Mouse (Mus musculus) heart, postnatal 0 days (tissue): ENCODE measurements around the gene Tob1. TPM values are rescaled to one million over a fixed set of nuclear protein-coding genes. Genes with fewer than 3 reads are reported as not detected.
A peak's percentile ranks its signal among the peaks of the same experiment; 100 is the strongest.

Experiments used
- ATAC-seq: fragments of 200-750 bp; cut with Nextera tagmentation; 2 replicates; pipeline ENCODE4 v1.8.0; 2017; ENCODE audit warnings: low read depth, moderate number of reproducible peaks, moderate library complexity; ENCODE audit not compliant: insufficient read depth
- DNase-seq: peaks from one replicate; pipeline ENCODE4 v3.0.0-alpha.2; 2016; ENCODE audit warnings: low spot score
- H3K27ac ChIP-seq: fragments of 300-500 bp; sonication (generic); 2 replicates; pipeline ENCODE4 v1.5.1; 2014; ENCODE audit warnings: low read depth, mild to moderate bottlenecking
- H3K27me3 ChIP-seq: fragments of 300-500 bp; sonication (generic); 2 replicates; pipeline ENCODE4 v1.6.1; 2014; ENCODE audit warnings: low read length, mixed read lengths; ENCODE audit not compliant: control insufficient read depth, insufficient read depth
- H3K36me3 ChIP-seq: fragments of 300-500 bp; sonication (generic); replicated peaks from 2 replicates; pipeline ENCODE4 v1.6.1; 2014; ENCODE audit warnings: low read length, mixed read lengths; ENCODE audit not compliant: control insufficient read depth, insufficient read depth
- H3K4me1 ChIP-seq: fragments of 300-500 bp; sonication (generic); 2 replicates; pipeline ENCODE4 v1.6.1; 2014; ENCODE audit warnings: antibody characterized with exemption; ENCODE audit not compliant: control insufficient read depth, insufficient read depth
- H3K4me2 ChIP-seq: fragments of 300-500 bp; sonication (generic); 2 replicates; pipeline ENCODE4 v1.6.1; 2014; ENCODE audit warnings: low read depth, mild to moderate bottlenecking, low read length, moderate library complexity
- H3K4me3 ChIP-seq: fragments of 300-500 bp; sonication (generic); 2 replicates; pipeline ENCODE4 v1.5.1; 2014; ENCODE audit warnings: low read depth, low read length
- H3K9ac ChIP-seq: fragments of 300-500 bp; sonication (generic); replicated peaks from 2 replicates; pipeline ENCODE4 v1.6.1; 2014; ENCODE audit warnings: low read depth, low read length, mixed read lengths
- H3K9me3 ChIP-seq: fragments of 300-500 bp; sonication (generic); replicated peaks from 2 replicates; pipeline ENCODE4 v1.6.1; 2016; ENCODE audit warnings: low read length; ENCODE audit not compliant: control insufficient read depth
- CTCF ChIP-seq: IDR thresholded peaks from 2 replicates; pipeline ENCODE4 v1.5.1; 2016; ENCODE audit warnings: antibody characterized with exemption, control low read depth, low read depth
- EP300 ChIP-seq: IDR thresholded peaks from 2 replicates; pipeline ENCODE4 v1.6.1; 2016; ENCODE audit warnings: antibody characterized with exemption, low read depth
- WGBS: fragments of 180-500 bp; shearing (Covaris S2); extraction: QIAGEN DNeasy Blood & Tissue Kit; methylation state at CpG from one replicate; pipeline ENCODE4 v1.1.7; 2014; 5-methylcytosine and 5-hydroxymethylcytosine counted together
- polyA plus RNA-seq: library from polyadenylated mRNA; unstranded; fragments of >200 nt; fragmentation: Nextera tagmentation; extraction: Ambion mirVana; gene quantifications from 2 replicates; pipeline ENCODE4 v1.2.1, GENCODE M21; 2015
- total RNA-seq: library from RNA; depleted of rRNA; stranded (reverse); fragments of >200 nt; gene quantifications from 2 replicates; pipeline ENCODE4 v1.2.3, GENCODE M21; 2014; ENCODE audit warnings: low replicate concordance

Tob1 gene
- total and polyA plus RNA-seq, 2 experiments from 2014 or later: 42.6 to 72.5 TPM

- Histone ChIP-seq H3K27ac (no peak overlapping the region), H3K9ac (no peak overlapping the region), H3K4me1 (peaks cover 12% of the 10 kb centered on the region; the same call in 1 of the 2 replicates), H3K9me3 (no peaks in the 10 kb centered on the region), H3K36me3 (no peaks in the 10 kb centered on the region), H3K4me3 (no peak overlapping the region), H3K4me2 (no peak overlapping the region), H3K27me3 (no peaks in the 10 kb centered on the region)
- ATAC-seq (peak; percentile 37; the same call in 1 of the 2 replicates), DNase-seq (no peak)
- 58% methylated on average over 15 of the region's 15 CpGs for WGBS
- TF ChIP-seq EP300 (no peak), CTCF (no peak)
Measured at GRCm38 (mm10) chr11:94177841-94178585, 33.2 kb upstream of the Tob1 start.

GRCm38 (mm10) chr11:94179768-94180167 lies 31.5 kb upstream of the Tob1 start:
- TF ChIP-seq CTCF: no peak
- no peak for TF ChIP-seq EP300

GRCm38 (mm10) chr11:94180194-94180593 lies 31.1 kb upstream of the Tob1 start:
- no peak overlapping the region for H3K4me2 ChIP-seq
- DNase-seq (no peak), ATAC-seq (no peak)
- no peak overlapping the region for H3K4me3 ChIP-seq
- H3K4me1 ChIP-seq: peaks cover 11% of the 10 kb centered on the region; the same call in 1 of the 2 replicates
- no peak overlapping the region for H3K9ac ChIP-seq
- H3K27me3 ChIP-seq: no peaks in the 10 kb centered on the region
- no peaks in the 10 kb centered on the region for H3K9me3 ChIP-seq
- no peak for TF ChIP-seq CTCF
- TF ChIP-seq EP300: no peak
- WGBS: 45% methylated on average over 4 of the region's 4 CpGs
- no peaks in the 10 kb centered on the region for H3K36me3 ChIP-seq
- H3K27ac ChIP-seq: no peak overlapping the region

More at GRCm38 (mm10) chr11:94179768-94180167, 31.5 kb upstream of the Tob1 start:
- H3K36me3 ChIP-seq: no peaks in the 10 kb centered on the region
- peaks cover 12% of the 10 kb centered on the region; the same call in 1 of the 2 replicates for H3K4me1 ChIP-seq
- H3K27ac ChIP-seq: no peak overlapping the region
- no peaks in the 10 kb centered on the region for H3K9me3 ChIP-seq
- no peak overlapping the region for H3K4me2 ChIP-seq
- DNase-seq (no peak), ATAC-seq (no peak)
- H3K4me3 ChIP-seq: no peak overlapping the region
- H3K9ac ChIP-seq: no peak overlapping the region
- WGBS: 13% methylated on average over 1 of the region's 1 CpGs
- no peaks in the 10 kb centered on the region for H3K27me3 ChIP-seq

- no peak overlapping the region for H3K4me3 ChIP-seq
- H3K27ac ChIP-seq: no peak overlapping the region
- WGBS: 89% methylated on average over 8 of the region's 8 CpGs
- no peaks in the 10 kb centered on the region for H3K36me3 ChIP-seq
- no peaks in the 10 kb centered on the region for H3K9me3 ChIP-seq
- no peaks in the 10 kb centered on the region for H3K27me3 ChIP-seq
- no peak overlapping the region for H3K9ac ChIP-seq
- ATAC-seq (no peak), DNase-seq (no peak)
- H3K4me1 ChIP-seq: peaks cover 3% of the 10 kb centered on the region; the same call in 1 of the 2 replicates
- no peak overlapping the region for H3K4me2 ChIP-seq
- TF ChIP-seq CTCF (no peak), EP300 (no peak)
Measured at GRCm38 (mm10) chr11:94181694-94182093, 29.6 kb upstream of the Tob1 start.

DNA sequence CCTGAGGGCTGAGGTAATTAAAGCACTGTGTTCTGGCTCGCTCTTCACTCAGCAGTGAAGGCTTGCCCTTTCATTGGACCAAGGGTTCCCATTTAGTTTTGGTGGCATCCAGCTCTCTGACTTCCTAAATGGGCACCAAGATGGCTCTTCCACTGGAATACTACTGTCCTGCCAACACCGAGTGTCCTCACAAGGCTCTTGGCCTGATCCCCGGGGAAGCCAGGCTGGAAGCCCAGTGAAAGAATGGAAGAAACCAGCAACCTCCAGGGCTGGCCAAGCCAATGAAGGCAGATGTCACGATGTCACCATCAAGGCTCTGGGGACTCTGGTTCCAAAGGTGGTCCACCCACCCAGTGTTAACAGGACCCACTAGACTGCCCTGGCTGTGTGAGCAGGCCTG lies 28.5 kb upstream of the Tob1 start:
- Histone ChIP-seq H3K4me3 (no peak overlapping the region), H3K4me2 (no peak overlapping the region), H3K36me3 (no peaks in the 10 kb centered on the region), H3K9ac (no peak overlapping the region), H3K9me3 (no peaks in the 10 kb centered on the region), H3K27me3 (no peaks in the 10 kb centered on the region), H3K27ac (no peak overlapping the region), H3K4me1 (peaks cover 3% of the 10 kb centered on the region; the same call in 1 of the 2 replicates)
- 89% methylated on average over 4 of the region's 4 CpGs for WGBS
- no peak for TF ChIP-seq EP300
- no peak for TF ChIP-seq CTCF
- no peak for DNase-seq
- no peak for ATAC-seq
